Mouse (Mus musculus): Measurements from ENCODE around the gene Gm11567. TPM values are rescaled to one million over a fixed set of nuclear protein-coding genes. Genes with fewer than 3 reads are reported as not detected.
"Not testable (repeated sequence)": the region's sequence is repeated elsewhere in the genome, so short reads cannot be mapped to it uniquely, and the experiment has no call there.

The Gm11567 gene
- polyA plus RNA-seq, 1 experiment = not detected

DNA sequence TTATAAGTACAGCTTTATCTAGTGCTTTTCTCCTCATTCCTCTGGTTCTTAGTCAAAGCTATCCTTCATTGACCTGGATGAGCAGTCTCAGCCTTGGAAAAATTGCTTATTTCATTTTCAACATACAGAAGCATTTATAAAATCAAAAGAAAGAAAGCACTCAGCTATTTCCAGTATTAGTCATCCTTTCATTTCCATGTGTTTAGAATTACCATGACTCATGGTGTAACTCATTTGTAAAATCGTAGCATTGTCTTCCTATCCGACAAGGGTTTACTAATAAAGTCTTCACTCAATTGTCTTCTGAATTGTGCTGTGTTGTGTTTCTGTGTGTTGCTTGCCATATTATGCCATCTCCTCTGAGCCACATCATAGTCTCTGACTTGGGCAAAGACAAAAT, 20.2 kb upstream of the Gm11567 start:
- no peak for DNase-seq
- TF ChIP-seq POLR2A (IDR thresholded peaks at IDR 0.05; ENCODE audit: control insufficient read depth, extremely low read depth, insufficient read depth, low read length, poor library complexity) (no peak), CTCF (IDR thresholded peaks at IDR 0.05; ENCODE audit: borderline replicate concordance, control insufficient read depth, extremely low read depth, insufficient read depth, low read length, poor library complexity) (no peak)
- no peaks in the 10 kb centered on the region for H3K4me1 ChIP-seq (replicated peaks; ENCODE audit: control insufficient read depth, insufficient read depth, low read length)
- H3K4me3 ChIP-seq (ENCODE audit: control insufficient read depth, insufficient read depth, low read length) = no peak overlapping the region
- no peaks in the 10 kb centered on the region for H3K36me3 ChIP-seq (ENCODE audit: control insufficient read depth, insufficient read depth, low read length)
- H3K27ac ChIP-seq (ENCODE audit: control insufficient read depth, insufficient read depth, low read length) = no peak overlapping the region
- WGBS = 81% methylated on average over 2 of the region's 2 CpGs
- H3K27me3 ChIP-seq (ENCODE audit: control insufficient read depth, insufficient read depth, low read length) = no peaks in the 10 kb centered on the region

DNA sequence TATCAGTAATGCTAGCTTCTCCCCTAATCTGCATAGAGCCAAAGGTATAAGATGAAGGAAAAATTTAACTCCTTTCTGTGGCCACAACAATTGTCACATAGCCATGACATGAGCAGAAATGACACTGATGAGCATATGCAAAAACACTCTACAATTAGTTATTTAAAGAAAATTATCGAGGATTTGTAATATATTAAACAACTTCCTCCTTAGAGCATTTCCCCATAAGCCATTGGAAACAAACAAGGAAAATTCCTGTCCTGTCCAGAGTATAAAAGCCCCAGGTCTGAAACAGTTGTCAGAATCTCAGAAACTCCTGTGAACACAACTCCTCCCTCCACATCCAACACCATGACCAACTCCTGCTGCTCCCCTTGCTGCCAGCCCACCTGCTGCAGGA, 14.8 kb upstream of the Gm11567 start, which contains the start of gene Gm11559:
Gene Gm11559, plus strand, starts transcription at position 301 of the 400 bp plus-strand sequence.
- H3K27ac ChIP-seq (ENCODE audit: control insufficient read depth, insufficient read depth, low read length); H3K4me3 ChIP-seq (ENCODE audit: control insufficient read depth, insufficient read depth, low read length); H3K27me3 ChIP-seq (ENCODE audit: control insufficient read depth, insufficient read depth, low read length); H3K4me1 ChIP-seq (replicated peaks; ENCODE audit: control insufficient read depth, insufficient read depth, low read length); DNase-seq; H3K36me3 ChIP-seq (ENCODE audit: control insufficient read depth, insufficient read depth, low read length): not testable (repeated sequence)
- WGBS = 67% methylated on average over 1 of the region's 1 CpGs

DNA sequence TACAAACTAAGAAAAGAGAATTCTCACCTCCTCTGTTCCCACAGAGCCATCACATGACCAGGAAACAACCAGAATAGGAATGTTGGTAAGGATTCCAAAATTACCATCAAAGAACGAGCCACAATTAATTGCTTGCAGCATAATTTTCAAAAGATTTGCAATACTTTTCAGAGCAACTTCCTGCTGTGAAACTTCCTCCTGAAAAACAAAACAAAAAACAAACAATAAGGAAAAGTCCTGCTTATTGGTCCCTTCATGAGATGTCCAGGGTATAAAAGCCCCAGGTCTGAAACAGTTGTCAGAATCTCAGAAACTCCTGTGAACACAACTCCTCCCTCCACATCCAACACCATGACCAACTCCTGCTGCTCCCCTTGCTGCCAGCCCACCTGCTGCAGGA, 5.9 kb upstream of the Gm11567 start, which contains the start of gene Krtap9-1:
Gene Krtap9-1, plus strand, starts transcription at position 301 of the 400 bp plus-strand sequence.
- H3K36me3 ChIP-seq (ENCODE audit: control insufficient read depth, insufficient read depth, low read length); DNase-seq; H3K4me3 ChIP-seq (ENCODE audit: control insufficient read depth, insufficient read depth, low read length); H3K27ac ChIP-seq (ENCODE audit: control insufficient read depth, insufficient read depth, low read length); H3K27me3 ChIP-seq (ENCODE audit: control insufficient read depth, insufficient read depth, low read length); H3K4me1 ChIP-seq (replicated peaks; ENCODE audit: control insufficient read depth, insufficient read depth, low read length): not testable (repeated sequence)
- 73% methylated on average over 1 of the region's 1 CpGs for WGBS

DNA sequence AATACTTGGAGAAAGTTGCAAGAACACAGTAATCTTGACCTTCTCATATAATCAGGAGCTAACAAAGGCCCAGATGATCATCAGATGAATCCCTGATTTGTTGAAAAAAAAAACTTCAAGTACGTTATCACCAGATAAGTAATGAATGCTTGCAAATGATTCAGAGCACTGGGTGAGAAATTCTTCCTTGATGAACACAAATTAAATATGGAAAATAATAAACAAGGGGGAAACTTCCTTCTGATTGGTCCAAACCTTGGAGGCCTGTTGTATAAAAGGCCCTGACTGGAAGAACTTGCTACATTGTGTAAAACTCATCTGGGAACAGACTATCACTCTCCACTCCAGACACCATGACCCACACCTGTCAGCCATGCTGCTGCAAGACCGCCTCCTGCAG, 28.6 kb downstream of the Gm11567 start, which contains the start of gene Krtap31-1:
Gene Krtap31-1, plus strand, starts transcription at position 301 of the 400 bp plus-strand sequence.
- 88% methylated on average over 2 of the region's 2 CpGs for WGBS
- TF ChIP-seq CTCF (IDR thresholded peaks at IDR 0.05; ENCODE audit: borderline replicate concordance, control insufficient read depth, extremely low read depth, insufficient read depth, low read length, poor library complexity) = no peak
- TF ChIP-seq POLR2A (IDR thresholded peaks at IDR 0.05; ENCODE audit: control insufficient read depth, extremely low read depth, insufficient read depth, low read length, poor library complexity) = no peak
- H3K27ac ChIP-seq (ENCODE audit: control insufficient read depth, insufficient read depth, low read length) = no peak within 1 kb of the TSS

DNA sequence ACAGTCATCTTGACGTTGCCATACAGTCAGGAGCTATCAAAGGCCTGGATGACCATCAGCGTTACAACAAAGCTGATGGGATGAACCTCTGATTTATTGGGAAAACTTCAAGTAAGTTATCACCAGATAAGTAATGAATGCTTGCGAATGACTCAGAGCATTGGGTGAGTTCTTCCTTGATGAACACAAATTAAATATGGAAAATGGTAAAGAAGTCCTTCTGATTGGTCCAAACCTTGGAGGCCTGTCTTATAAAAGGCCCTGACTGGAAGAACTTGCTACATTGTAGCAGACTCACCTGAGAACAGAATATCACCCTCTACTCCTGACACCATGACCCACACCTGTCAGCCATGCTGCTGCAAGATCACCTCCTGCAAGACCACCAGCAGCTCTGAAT, 35.5 kb downstream of the Gm11567 start, which contains the start of gene Gm11565:
Gene Gm11565, plus strand, starts transcription at position 301 of the 400 bp plus-strand sequence.
- H3K4me1 ChIP-seq (replicated peaks; ENCODE audit: control insufficient read depth, insufficient read depth, low read length) = no peaks in the 10 kb centered on the region
- 90% methylated on average over 3 of the region's 3 CpGs for WGBS
- no peak for DNase-seq
- H3K27me3 ChIP-seq (ENCODE audit: control insufficient read depth, insufficient read depth, low read length) = no peaks in the 10 kb centered on the region
- TF ChIP-seq POLR2A (IDR thresholded peaks at IDR 0.05; ENCODE audit: control insufficient read depth, extremely low read depth, insufficient read depth, low read length, poor library complexity) (no peak), CTCF (IDR thresholded peaks at IDR 0.05; ENCODE audit: borderline replicate concordance, control insufficient read depth, extremely low read depth, insufficient read depth, low read length, poor library complexity) (no peak)
- no peaks in the 10 kb centered on the region for H3K36me3 ChIP-seq (ENCODE audit: control insufficient read depth, insufficient read depth, low read length)
- H3K4me3 ChIP-seq (ENCODE audit: control insufficient read depth, insufficient read depth, low read length) = no peak within 1 kb of the TSS
- H3K27ac ChIP-seq (ENCODE audit: control insufficient read depth, insufficient read depth, low read length) = no peak within 1 kb of the TSS

More for the DNA sequence above, 28.6 kb downstream of the Gm11567 start, which contains the start of gene Krtap31-1:
- Histone ChIP-seq H3K27me3 (ENCODE audit: control insufficient read depth, insufficient read depth, low read length) (no peaks in the 10 kb centered on the region), H3K36me3 (ENCODE audit: control insufficient read depth, insufficient read depth, low read length) (no peaks in the 10 kb centered on the region), H3K4me1 (replicated peaks; ENCODE audit: control insufficient read depth, insufficient read depth, low read length) (no peaks in the 10 kb centered on the region), H3K4me3 (ENCODE audit: control insufficient read depth, insufficient read depth, low read length) (no peak within 1 kb of the TSS)
- no peak for DNase-seq

Other genes starting within 250 kb of the Gm11567 start
- not detected in 2 replicates for gene Krtap4-2, start 244.1 kb upstream of the Gm11567 start, polyA plus RNA-seq (2012; rRNA removed)
- not detected in 2 replicates for gene Krtap4-7, start 235.1 kb upstream of the Gm11567 start, polyA plus RNA-seq (2012; rRNA removed)
- not detected in 2 replicates for gene Gm11555, start 229.0 kb upstream of the Gm11567 start, polyA plus RNA-seq (2012; rRNA removed)
- gene Gm11563, start 220.2 kb upstream of the Gm11567 start, polyA plus RNA-seq (2012; rRNA removed) = not detected in 2 replicates
- gene Krtap4-6, start 213.2 kb upstream of the Gm11567 start, polyA plus RNA-seq (2012; rRNA removed) = not detected in 2 replicates
- not detected in 2 replicates for gene Gm14190, start 188.4 kb upstream of the Gm11567 start, polyA plus RNA-seq (2012; rRNA removed)
- gene Gm14180, start 144.9 kb upstream of the Gm11567 start, polyA plus RNA-seq (2012; rRNA removed) = not detected in 2 replicates
- gene Gm11595, start 106.3 kb upstream of the Gm11567 start, polyA plus RNA-seq (2012; rRNA removed) = not detected in 2 replicates
- not detected in 2 replicates for gene Krtap4-8, start 98.5 kb upstream of the Gm11567 start, polyA plus RNA-seq (2012; rRNA removed)
- 0.17 TPM in 1 of 2 replicates, not detected in the other for gene Krtap4-9, start 94.0 kb upstream of the Gm11567 start, polyA plus RNA-seq (2012; rRNA removed)
- gene Gm11596, start 85.7 kb upstream of the Gm11567 start, polyA plus RNA-seq (2012; rRNA removed) = not detected in 2 replicates
- not detected in 2 replicates for gene Gm11569, start 80.3 kb upstream of the Gm11567 start, polyA plus RNA-seq (2012; rRNA removed)
- gene Gm11554, start 74.7 kb upstream of the Gm11567 start, polyA plus RNA-seq (2012; rRNA removed) = not detected in 2 replicates
- not detected in 2 replicates for gene Krtap4-13, start 69.3 kb upstream of the Gm11567 start, polyA plus RNA-seq (2012; rRNA removed)
- not detected in 2 replicates for gene Gm11564, start 63.5 kb upstream of the Gm11567 start, polyA plus RNA-seq (2012; rRNA removed)
- not detected in 2 replicates for gene 2300003K06Rik, start 41.1 kb upstream of the Gm11567 start, polyA plus RNA-seq (2012; rRNA removed)
- gene Krtap4-16, start 27.6 kb upstream of the Gm11567 start, polyA plus RNA-seq (2012; rRNA removed) = 0.28 TPM in 1 of 2 replicates, not detected in the other
- gene Gm11568, start 21.3 kb upstream of the Gm11567 start, polyA plus RNA-seq (2012; rRNA removed) = not detected in 2 replicates
- 0.31 TPM in 1 of 2 replicates, not detected in the other for gene Gm11559, start 14.7 kb upstream of the Gm11567 start, polyA plus RNA-seq (2012; rRNA removed)
- gene Krtap9-1, start 5.8 kb upstream of the Gm11567 start, polyA plus RNA-seq (2012; rRNA removed) = not detected in 2 replicates
- gene Krtap31-1, start 28.7 kb downstream of the Gm11567 start, polyA plus RNA-seq (2012; rRNA removed) = 0.13 TPM in 1 of 2 replicates, not detected in the other
- not detected in 2 replicates for gene Gm11565, start 35.6 kb downstream of the Gm11567 start, polyA plus RNA-seq (2012; rRNA removed)
- gene Krtap31-2, start 57.1 kb downstream of the Gm11567 start, polyA plus RNA-seq (2012; rRNA removed) = 0.11 TPM in 1 of 2 replicates, not detected in the other
- not detected in 2 replicates for gene Krtap9-5, start 69.3 kb downstream of the Gm11567 start, polyA plus RNA-seq (2012; rRNA removed)
- not detected in 2 replicates for gene Krtap29-1, start 99.9 kb downstream of the Gm11567 start, polyA plus RNA-seq (2012; rRNA removed)
- gene Krtap16-1, start 107.4 kb downstream of the Gm11567 start, polyA plus RNA-seq (2012; rRNA removed) = not detected in 2 replicates
- gene Krtap17-1, start 114.8 kb downstream of the Gm11567 start, polyA plus RNA-seq (2012; rRNA removed) = 0.31 and 0.43 TPM in 2 replicates
- 0.11 and 0.14 TPM in 2 replicates for gene Krt33a, start 137.0 kb downstream of the Gm11567 start, polyA plus RNA-seq (2012; rRNA removed)
- 0.44 TPM in 1 of 2 replicates, not detected in the other for gene Krt33b, start 150.7 kb downstream of the Gm11567 start, polyA plus RNA-seq (2012; rRNA removed)
- not detected in 2 replicates for gene Krt34, start 162.4 kb downstream of the Gm11567 start, polyA plus RNA-seq (2012; rRNA removed)
- 0.15 and 0.23 TPM in 2 replicates for gene Krt31, start 171.4 kb downstream of the Gm11567 start, polyA plus RNA-seq (2012; rRNA removed)
- gene Krt32, start 209.0 kb downstream of the Gm11567 start, polyA plus RNA-seq (2012; rRNA removed) = 0.18 and 0.30 TPM in 2 replicates
- 0.13 and 0.20 TPM in 2 replicates for gene Krt35, start 217.1 kb downstream of the Gm11567 start, polyA plus RNA-seq (2012; rRNA removed)
- 0.79 and 0.90 TPM in 2 replicates for gene Krt36, start 226.4 kb downstream of the Gm11567 start, polyA plus RNA-seq (2012; rRNA removed)
- 0.92 and 0.98 TPM in 2 replicates for gene Krt13, start 242.4 kb downstream of the Gm11567 start, polyA plus RNA-seq (2012; rRNA removed)